Mouse (Mus musculus): ENCODE data around the gene Ski.
A peak's percentile ranks its signal among the peaks of the same experiment; 100 is the strongest.
"Not testable (repeated sequence)": the region's sequence is repeated elsewhere in the genome, so short reads cannot be mapped to it uniquely, and the experiment has no call there.

Gene Ski

DNA sequence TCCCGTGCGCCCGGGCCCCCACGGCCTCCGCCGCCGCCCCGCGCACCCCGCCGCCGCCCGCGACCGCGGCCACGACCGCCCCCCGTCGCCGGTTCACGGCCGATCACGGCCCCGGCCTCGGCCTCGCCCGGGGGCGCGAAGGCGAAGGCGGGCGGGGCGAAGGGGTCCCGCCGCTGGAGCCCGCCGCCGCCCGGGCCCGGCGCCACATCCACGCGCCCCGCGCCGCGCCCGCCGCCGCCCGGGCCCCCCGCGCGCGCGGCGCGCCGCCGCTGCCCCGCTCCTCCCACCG is at the start of gene Ski:
Gene Ski (minus strand): TSS at position 41 of the 289 bp plus-strand sequence.
- no peak for DNase-seq

DNA sequence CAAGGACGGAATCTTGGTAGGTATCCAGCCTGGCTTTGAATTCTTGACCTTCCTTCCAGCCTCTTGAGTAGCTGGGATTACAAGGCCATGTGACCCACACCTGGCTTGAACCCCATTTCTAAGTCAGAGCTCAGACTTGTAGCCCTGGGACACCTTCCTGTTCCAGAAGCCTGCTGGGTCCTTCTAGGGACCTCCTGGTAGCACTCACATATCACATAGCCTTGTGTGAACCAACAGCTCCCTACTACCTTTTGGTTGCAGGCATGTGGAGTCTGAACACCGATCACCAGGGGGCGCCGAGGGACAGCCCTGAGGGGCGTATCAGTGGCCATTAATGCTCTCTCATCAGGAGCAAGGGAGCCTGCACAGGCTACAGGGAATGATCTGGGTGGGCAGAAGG is 46.0 kb upstream of the Ski start:
- peak; percentile 22 to 60 for DNase-seq

DNA sequence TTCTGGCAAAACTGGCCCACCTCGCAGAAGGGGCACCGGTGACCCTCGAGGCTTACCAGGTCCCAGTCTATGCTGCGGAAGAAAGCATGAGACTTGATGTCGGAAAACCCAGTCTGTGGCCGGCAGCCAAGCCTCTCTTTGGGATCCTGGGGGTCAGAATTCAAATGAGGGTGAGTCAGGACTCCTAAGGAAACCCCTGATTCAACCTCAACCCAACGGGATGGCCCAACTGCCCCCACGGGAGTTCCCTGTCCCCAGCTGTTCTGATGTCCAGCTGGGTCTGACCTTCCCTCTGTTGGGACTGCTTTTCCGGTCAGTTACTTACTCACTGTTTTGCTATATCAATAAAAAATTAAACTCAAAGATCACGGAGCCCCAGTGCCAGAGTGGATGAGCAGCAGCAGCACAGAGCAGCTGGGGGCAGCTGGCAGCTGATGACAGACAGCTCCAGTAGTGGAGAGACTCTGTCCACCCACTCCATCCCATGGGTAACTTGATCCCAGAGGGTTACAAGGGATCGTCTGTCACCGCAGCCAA is 45.3 kb upstream of the Ski start:
- no peak for DNase-seq

DNA sequence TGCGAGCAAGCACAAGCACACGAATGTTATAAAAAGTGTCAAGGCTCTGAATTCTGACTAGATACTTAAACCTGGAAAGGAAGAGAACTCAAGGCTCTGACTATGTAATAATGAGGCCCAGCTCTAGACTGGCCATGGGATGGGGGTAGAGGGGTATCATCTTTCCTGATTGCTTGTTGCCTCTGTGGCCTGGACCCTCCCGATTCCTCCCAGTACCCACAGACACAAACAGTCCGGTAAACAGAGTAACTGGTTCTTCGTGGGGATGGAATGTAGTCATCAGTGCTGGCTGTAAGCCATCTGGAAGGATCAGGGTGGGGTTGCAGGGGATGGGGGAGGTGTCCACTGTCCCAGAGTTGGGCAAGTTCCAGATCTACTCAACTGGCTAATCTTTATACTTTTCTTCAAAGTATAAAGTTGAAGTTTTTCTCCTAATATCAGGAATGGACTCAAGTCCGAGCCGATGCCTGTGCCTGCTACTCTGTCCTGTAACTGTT is 44.7 kb upstream of the Ski start:
- DNase-seq: no peak

DNA sequence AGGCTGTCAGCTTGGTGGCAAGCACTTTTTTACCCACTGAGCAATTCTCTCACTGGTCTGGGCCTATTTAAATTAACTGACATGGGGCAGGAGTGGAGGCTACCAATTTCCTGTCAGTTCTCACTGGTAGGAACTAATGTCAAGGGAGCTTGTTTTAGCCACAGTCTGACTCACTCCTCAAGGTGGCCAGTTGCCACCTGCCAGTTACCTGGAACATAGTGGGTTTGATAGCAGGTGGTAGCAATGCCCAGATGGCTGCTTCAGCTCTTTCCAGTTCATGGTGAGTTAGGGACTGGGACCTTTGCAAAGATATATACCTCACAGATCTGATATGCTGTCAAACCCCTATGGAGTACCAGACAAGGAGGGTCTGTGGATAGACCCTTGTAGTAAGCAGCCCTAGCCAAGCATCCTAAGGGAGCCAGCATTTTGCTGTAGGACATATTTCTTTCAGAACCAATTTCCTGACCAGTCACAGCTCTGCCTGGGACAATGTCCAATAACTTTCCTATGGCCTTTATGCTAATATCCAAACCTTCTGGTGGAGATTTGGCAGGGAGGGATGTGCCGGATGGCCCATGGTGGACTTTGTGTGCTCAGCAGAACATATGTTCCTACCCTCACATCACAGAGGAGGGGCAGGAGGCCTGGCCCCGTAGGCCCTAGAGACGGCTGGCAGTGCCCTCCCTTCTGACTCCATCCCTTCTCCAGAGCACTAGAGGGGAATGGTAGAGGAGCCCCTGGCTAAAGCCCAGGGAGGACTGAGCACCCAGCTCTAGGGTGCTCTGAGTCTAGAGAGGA is 42.3 kb upstream of the Ski start:
- no peak for DNase-seq

DNA sequence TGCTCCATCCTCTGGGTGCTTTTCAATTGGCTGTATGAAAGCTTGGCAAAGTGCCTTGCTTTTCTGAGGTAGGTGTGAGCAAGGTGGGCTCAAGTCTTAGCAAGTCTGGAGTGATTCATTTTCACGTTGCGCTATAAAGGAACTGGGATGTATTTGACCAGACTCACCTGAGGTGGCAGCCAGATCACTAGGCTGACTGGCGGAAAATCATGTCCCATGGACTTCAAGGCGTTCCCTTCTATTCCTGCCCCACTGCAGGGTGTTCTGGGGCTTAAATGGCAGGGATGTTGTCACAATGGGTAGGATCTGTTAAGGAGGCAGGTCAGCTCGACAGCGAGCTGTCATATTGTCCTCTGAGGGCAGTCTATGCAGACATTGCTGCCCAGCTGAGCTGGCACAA is 29.9 kb upstream of the Ski start:
- DNase-seq: no peak

DNA sequence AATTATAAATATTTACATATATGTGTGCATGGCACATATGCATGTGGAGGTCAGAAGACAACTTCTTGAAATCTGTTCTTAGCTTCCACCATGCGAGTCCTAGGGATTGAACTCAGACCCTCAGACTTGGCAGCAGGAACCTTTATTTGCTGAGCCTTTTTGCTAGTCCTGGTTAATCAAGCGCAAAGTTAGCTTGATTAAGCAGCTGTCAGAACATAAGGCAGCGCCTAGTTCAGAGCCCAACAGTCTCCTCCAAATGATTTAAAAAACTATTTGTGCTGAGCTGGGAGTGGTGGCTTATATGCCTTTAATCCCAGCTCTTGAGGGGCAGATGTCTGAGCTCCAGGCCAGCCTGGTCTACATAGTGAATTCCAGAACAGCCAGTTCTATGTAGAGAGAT is 28.8 kb upstream of the Ski start:
- DNase-seq: no peak

DNA sequence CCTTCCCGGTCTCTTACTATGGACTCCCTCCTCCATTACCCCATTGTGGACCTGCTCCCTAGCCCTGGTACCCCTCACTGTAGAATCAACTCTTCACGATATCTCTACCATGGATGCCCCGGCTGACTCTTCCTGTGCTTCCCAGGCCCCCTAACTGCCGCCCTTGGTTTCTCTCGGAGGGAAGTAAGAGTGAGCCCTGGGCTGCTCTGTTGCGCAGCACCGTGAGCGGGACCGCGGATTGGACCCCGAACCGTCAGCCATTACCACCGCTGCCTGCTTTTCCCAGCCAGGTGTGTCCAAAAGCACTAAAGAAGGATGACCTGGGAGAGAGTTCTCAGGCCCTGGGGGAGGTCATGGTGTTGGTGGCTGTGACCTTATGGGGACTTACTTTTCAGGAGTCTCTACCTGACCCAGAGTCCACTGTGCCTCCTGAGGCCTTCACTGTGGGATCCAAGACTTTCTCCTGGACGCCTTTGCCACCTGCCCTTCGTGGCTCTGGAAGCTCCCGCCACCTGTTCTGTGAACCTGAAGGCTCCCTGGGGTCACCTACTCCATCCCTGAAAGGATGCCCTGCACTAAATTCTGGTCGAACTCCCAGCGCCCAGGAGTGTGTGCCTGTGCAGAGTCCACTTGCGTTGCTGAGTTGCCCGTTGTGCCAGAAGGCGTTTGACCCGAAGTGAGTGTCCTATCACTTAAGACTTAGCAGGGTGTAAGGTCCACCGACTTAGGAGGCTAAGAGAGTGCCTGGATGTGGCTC is 28.1 kb upstream of the Ski start:
- peak in 1 of 2 experiments; percentile 37 for DNase-seq

DNA sequence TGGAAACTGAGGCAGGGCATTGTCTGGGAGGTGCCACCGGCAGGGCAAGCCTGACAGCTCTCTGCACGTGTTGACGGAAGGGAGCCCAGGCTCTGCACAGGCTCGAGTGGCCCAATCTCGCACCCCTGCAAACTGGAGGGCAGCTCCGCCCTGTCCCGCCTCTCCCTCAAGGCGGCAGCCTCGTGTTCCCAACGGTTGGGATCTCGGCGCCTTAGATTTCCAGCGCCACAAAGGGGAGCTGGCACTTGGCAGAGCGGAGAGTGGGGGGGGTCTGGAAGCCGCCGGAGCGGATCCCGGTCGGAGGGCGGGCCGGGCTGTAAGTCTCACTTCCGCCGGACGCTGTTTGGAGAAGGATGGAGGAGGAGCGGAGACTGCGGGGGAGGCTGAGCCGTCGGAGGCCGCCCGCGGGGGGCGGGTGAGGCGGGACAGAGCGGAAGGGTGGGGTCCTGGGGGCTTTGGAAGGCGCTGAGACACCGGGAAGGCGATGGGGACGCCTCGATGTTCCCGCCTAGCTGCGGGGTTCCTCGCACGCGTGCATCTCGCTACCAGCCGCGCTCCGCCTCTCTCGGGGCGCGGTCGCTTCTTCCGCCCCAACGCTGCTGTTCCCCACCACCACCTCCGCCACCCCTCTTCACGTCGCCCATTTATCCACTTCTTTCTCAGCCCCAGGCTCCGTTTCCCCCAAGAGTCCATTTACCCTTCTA is 27.4 kb upstream of the Ski start, which contains the start of gene Faap20:
Gene Faap20 (plus strand): TSS at position 155 of the 704 bp plus-strand sequence.
- peak; percentile 78 to 81 for DNase-seq

DNA sequence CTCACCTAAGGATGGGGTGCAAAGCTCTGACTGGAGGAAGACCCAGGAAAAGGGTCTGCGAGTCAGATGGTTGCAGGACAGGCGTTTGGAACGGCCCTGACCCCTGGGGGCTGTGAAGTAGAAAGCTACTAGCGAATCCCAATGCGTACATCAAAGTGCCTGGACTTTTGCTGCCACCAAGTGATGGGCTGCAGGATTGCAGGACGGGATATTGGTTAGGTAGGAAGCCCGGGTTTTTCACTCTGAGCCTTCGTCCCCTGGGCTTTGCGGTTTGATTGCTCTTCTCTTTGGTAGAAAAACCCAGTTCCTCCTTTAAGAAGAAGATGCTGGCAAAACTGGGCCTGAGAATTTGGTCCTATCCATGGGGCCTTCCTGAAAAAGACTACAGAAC is 26.9 kb upstream of the Ski start:
- peak; percentile 86 to 94 for DNase-seq

DNA sequence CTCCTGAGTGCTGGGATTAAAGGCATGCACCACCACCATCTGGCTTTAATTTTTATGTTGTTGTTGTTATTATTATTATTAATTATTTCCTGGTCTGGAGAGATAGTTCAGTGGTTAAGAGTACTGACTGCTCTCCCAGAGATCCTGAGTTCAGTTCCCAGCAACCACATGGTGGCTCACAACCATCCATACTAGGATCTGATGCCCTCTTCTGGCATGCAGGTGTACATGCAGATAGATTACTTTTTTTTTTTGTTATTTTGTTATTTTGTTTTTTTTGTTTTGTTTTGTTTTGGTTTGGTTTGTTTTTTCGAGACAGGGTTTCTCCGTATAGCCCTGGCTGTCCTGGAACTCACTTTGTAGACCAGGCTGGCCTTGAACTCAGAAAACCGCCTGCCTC is 25.7 kb upstream of the Ski start:
- not testable (repeated sequence) for DNase-seq

DNA sequence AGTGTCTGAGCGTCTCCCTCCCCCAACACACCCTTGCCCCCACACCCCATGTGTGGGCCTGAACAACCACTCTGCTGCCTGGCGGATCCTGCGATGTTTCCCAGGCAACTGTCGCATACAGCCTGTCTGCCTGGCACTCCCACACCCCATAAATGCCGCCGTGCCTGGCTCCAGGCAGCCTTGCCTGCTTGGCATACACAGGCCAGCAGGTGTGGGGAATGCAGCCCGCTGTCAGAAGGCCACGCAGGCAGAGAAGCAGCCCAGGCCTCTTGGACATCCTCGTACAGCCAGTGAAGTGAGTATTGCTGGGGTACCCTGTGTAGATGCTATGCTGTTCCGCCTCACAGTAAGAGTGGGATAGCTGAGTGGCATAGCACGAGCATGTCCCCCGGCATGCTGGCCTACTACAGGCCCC is 24.3 kb upstream of the Ski start:
- DNase-seq: no peak

DNA sequence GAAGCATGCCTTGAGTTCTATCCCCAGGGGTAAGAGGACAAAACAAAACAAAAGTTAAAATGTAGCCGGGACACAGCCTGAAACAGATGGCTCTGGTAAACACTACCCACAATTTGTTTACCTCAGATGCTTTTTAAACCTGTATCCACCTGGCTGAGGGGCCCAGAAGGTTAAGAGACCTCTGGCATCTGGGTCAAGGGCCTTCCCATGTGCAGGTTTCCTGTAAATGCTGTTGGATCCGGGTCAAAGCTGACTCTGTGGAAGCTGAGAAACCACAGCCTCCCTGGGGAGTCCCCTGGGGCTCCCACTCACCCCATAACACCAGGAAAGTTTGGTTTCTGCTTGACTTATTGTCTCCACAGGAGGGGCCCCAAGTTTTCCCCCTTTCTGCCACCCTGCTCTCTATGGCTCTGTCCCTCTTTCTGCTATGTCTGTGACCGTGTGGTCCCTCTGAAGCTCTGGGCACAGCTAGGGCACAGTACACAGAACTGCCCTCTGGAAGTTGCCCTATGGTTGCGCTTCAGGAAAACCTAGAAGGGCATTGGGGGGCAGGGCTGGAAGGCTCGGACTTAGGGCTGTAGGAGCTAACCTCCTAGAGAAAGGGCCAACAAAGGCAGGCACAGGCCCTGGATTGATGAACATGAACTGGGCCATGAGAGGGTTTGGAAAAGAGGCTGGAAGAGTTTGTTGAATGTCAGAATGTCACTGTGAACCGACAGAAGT is 23.5 kb upstream of the Ski start:
- no peak for DNase-seq

DNA sequence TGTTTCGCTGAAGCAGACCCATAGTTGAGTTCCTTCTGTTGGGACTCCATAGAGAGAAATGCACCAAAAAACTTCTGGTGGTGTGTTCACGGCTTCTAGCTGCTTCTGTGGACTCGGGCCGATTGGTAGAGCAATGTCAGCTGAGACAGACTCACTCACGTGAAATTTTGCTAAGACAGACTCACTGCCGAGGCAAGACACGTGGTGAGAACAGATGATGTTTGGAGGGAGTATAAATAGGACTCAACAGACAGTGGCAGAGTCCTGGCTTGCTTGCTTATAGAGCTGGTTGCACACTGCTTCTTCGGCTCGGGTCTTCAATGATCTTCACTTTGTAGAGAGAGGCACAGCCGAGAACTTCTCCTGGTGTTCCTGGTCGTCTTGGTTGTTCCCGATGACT is 20.8 kb upstream of the Ski start:
- DNase-seq: no peak

DNA sequence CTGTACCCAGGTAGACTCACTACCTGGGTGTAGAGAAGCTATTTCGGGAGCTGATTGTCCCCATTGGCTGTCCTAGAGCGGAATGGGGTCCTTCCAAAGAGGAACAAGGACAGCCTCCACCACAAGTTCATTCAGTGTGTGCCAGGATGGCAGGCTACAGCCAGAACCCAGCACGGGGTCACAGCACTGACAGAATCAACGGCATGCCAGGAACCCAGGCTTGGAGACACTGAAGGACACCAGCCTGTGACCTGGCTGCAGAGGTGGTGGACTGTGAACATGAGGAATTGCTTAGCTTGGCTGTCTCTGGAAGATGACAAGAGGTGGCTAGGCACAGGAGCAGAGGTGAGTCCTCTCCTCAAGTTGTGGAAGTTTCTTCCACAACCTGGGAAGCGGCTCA is 19.9 kb upstream of the Ski start:
- no peak for DNase-seq

DNA sequence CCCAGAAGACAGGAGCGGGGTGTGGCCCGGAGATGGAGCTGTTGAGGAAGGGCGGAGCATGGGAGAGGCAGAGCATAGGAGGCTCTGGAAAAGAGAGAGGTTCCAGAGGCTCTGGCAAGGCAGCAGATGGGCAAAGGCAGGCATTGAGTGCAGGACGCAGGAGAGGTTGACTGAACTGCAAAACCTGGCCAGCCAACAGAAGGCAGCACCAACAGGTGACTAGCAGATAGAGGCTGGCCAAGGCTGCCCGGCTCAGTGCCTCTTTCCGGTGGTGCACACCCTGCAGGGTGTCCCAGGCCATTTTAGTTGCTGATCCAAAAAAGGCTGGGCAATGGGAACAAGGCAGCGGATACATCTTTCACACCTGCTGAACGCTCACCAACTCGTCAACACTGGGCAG is 19.4 kb upstream of the Ski start:
- DNase-seq: no peak

DNA sequence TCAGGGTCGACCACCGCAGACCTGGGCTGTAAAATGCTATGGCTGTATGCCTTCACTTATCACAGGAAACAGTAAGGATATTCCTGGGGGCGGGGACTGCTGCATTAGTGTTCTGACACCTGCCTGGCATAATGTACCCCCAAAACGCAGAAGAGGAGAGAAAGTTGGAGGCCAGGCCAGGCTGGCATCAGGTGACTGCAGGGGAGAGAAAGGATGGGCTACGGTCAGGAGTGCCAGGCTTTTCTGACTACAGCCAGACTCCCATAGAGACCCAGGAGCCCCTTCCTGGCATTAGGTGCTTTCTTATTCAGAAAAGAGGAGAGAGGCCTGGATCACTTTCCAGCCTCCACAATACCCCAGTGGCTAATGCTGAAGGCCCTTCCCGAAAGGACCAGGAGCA is 17.1 kb upstream of the Ski start:
- no peak for DNase-seq

DNA sequence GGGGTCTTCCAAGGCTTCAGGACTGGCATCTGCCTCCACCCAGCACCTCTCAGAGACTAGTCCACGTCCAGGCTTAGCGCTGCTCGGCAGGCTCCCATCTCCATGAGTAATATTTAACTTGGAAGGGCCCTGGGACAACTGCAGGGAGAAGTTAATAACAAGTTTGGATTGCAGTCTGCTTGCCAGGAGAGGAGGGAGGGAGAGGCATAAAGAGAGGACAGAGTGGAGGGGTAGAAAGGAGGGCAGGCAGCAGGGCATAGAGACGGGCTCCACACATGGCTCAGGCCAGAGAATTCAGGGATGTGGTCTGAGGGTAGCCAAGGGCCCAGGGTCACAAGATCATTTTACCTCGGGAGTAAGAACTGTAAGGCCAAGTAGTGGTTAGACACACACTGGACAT is 15.9 kb upstream of the Ski start:
- no peak for DNase-seq

DNA sequence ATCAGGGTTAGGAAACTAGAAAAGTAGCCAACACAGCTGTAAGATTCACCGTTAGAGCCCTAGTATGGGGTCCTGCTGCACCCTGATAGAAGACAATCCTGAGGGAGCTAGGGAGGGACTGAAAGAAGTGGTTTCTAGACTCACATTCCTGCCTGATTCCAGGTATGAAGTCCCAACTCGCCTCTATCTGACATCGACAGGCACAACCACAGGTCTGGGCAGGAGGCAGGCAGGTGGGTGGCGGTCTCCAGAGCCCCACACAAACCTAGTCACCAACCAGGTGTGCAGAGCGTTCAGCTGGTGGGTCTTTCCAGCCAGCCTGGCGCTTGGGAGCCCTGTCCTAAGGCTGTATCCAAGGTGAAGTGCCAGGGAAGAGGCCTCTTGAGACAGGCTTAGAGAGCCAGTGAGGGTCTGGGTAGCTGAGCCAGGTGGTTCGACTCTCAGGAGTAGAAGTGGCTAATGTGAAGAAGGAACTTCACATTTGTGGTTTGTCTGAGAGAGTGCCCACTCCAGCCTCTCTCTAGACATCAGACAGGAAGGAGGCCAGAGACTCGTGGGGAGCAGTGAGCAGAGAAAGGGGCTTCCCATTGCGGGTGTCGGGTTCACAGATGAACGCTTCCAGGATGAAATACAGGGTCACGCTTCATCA is 14.5 kb upstream of the Ski start:
- peak; percentile 50 to 57 for DNase-seq

DNA sequence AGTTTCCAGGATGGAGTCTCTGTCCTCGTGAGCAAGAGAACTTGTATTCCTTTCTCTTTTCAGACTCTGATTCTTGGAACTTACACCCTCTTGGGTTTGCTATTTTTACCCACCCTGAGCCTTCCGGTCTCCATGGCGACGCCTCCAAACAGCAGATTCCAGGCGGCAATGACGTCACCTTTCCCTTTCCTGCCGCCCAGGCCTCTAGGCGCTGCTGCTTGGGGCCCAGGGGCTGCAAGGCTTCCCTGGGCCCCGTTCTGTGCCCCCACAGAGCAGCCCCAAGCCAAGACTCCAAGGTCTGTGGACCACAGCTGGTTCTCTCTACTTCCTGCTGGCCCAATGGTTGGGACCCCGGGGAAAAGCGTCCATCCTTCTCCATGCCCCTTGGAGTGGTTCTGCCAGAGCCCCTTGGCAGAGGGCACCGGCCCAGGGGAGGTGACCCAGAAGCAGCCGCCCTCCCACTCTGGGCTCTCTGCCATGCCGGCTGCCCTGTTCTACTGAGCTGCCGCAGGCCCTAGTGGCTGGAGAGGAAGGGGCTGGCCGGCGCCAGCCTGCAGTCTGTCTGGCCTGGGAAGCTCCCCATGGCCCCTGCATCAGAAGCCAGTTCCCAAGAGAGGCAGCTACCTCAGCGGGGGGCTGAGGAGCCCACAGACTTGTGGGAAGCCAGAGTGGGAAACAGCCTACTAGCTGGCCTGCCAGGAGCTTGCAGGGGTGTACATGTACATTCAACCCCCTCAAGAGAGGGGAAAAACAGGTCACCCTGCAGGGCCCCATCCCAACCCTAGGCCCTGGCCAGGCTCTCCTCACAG is 13.1 kb upstream of the Ski start:
- DNase-seq: no peak

All from spleen, adult 18-20 months (tissue).